Mouse (Mus musculus): ENCODE results near the gene Glod4.

Gene Glod4

DNA sequence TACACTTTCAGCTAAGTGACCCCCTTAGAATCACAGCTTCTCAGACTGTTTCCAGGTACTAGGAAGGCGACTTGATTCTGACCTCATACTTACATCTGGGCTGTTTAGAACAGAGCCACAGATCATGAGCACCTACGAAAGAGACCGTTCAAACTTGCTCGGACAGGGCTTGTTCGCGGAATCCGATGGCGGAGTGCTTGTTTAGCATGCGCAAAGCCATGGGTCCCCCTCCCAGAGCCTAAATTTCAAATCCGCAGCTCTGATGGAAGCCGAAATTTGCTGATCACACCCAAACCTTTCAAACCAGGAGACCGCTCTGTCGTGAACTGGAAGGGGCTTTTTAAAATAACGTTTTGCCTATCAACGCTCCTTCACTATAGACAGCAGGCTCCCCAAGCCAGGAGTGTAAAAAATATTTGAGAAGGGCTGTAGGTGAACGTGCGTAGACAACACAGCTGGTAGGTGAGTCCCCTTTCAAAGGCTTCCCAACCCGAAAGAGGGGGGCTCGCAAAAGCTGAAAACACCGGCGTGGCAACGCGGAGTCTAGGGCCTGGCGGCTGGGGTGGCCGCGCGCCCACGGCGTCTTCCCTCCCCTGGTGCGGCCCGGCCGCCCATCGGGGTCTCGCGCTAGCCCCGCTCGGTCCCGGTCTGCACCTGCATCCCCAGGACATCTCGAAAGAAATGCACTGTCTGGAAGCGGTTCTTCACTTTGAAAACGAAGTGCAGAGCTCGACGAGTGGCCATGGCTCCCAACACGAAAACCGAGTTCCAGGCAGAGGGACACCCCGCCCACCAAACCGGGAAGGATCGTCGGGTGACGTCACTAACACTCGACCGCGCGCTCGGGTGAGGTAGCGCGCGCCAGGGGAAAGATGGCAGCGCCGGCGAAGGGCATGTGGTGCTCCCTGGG lies at the start of gene Glod4, which contains the start of gene Mrm3:
Glod4 (minus strand) TSS at position 825 of the 910 bp plus-strand sequence.
Mrm3 (plus strand) TSS at position 815 of the 910 bp plus-strand sequence.
- DNase-seq (ENCODE audit: low spot score): peak; percentile 92

DNA sequence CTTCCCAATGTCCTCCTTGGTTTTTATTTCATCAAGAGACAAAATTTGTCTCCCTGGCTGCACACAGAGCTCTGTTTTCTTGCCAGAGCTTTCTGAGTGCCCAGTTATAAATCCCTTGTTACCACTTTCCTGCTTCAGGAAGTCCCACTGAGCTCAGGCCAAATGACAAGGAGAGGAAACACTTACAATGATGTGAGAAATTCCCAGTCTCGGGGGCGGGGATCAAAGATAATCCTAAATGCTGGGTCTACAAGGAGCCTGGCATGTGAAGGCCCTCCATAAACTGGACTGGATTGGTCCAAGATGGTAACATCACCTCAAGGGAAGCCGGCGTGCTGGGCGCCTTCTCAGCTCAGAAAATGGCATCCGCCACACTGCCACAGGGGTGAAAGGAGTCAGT lies 49.3 kb upstream of the Glod4 start:
- DNase-seq (ENCODE audit: low spot score): no peak

DNA sequence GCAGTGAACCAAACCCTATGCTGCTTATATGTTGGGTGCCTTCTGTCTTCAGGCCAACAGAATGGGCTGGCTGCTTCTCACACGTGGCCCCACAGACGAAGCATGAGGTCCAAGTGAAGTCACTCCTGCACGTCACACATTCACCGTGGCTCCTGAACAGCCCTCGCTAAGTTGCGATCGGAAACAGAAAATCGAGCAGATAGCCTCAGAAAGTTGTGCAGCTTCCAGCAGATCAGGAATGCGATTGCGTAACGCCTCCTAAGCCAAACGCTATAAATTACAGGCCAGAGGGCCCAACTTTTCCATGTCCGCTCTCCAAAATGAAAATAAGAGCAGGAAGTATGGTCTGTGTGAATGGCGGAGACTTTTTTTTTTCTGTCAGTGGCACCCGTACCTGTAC lies 48.9 kb upstream of the Glod4 start:
- DNase-seq (ENCODE audit: low spot score): peak; percentile 56

DNA sequence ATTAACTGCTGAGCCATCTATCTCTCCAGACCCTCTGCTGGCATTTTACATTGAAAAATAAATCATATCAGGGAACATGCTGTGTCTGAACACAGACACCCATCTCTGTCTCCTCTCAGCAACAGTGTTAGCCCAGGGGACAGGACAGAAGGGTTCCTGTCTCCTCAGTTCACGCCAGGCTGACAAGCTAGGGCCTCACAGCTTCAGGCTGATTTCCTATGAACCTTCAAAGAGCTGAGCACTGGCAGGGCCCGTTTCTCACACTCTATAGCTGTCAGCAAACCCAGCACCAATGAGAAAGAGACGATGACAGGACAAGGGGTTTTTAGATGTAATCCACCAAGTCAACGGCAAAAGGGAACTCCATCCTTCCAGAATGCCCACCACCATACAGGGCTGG lies 48.4 kb upstream of the Glod4 start:
- DNase-seq (ENCODE audit: low spot score): no peak

DNA sequence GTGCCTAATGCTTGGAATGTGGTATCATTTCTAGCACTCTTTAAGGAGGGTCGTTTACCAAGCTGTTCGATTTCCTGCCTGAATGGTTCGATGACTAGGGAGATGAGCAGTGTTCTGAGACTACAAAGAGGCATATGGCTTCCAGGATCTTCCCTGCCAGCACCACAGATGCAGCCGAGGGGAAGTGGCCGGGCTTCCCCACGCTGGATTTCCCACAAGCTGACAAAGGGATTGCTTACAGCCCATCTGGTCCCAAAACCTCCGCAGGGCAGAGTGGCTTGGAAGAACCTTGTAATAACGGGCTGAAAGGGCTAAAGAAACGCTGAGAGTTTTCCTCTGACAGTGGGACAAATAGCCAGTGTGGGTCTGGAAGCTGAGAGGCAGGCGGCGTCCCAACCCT lies 46.8 kb upstream of the Glod4 start:
- no peak for DNase-seq (ENCODE audit: low spot score)

DNA sequence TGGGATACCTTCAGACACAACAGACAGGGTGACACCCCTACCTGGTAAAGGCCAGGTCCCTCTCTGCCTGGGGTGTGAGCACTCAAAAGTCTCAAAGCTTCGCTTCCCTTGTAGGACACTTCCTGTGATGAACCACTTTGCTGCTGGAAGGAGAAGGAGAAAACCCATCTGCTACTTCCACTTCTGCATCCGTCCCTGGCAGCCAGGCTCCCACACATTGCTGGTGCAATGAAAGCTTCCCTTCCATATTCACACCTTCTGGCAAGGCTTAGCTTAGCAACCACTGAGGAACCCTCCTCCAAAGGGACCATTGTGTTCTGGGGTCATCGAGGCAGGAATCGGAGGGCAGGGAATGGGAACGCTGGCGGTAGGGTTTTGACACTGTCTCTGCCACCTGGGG lies 45.1 kb upstream of the Glod4 start:
- no peak for DNase-seq (ENCODE audit: low spot score)

DNA sequence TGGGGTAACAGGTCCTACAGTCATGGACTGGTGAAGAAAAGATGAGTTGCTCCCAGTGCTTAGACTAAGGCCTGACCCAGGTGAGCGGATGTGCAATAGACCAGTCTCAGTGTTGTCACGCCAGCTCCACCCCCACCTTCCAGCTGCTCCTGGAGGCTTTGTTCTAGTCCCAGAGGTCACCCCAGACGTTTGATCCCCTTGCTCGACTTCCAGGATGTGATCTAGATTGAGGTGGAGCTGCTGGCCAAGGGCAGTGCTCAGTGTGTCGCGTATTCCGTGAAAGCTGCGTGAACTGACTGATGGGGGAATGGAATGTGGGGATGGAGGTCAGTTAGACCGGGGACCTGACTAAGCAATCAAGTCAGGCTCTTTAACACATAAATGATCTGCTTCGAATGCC lies 43.8 kb upstream of the Glod4 start:
- DNase-seq (ENCODE audit: low spot score): no peak

DNA sequence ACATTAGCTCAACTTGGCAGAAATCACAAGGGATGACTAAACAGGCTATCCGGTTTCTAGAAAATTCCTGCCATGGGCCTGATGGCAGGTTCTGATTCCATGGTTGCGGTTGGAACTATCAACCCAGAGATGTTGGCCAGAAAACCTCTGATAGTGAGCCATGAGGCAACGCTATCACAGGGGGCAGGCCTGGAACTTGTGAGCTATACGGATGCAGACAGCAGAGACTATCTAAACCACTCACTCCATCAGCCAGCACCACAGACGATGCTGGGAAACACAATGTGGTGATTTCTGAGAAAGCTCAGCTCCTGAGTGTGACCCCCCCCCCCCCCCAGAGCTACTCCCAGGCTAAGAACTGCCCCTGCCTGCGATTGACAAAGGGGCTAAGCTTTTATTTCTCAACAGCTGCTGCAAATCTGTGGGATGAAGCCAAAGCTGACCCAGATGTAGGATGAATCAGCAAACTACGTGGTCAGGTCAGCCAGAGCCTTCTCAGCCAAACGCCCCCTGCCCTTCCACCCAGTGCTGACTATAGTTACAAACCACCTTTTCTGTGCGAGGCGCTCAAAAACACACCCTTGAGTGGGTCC lies 43.1 kb upstream of the Glod4 start:
- no peak for DNase-seq (ENCODE audit: low spot score)

DNA sequence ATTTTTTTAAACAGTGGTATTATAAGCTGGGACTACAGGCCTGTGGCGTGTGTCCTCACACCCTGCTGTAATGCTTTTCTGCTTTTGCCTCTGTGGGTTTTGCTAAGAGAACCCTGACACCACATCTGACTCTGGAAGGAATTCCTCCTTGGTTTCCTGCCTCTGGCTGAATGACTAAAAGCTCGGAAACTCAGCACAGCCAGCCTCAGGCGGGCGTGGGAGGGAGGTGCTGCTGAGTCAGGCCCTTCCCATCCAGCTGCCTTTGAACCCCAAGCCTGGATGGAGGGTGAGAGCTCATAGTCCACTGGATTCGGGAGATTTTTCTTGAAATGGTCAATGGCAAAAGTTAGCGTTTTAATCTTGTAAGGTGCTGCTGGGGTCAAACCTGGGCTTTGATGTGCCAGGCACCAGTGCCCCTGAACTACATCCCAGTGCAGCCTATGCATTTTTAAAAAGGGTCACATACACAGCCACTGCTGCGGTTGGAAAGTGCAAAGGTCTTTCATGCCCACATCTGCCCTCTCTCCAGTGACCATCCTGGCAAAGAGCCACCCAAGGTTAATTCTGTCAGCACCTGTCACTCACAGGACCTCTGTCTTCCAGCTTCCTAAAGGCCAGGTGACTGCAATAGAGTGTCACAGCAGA lies 42.0 kb upstream of the Glod4 start:
- DNase-seq (ENCODE audit: low spot score): no peak

DNA sequence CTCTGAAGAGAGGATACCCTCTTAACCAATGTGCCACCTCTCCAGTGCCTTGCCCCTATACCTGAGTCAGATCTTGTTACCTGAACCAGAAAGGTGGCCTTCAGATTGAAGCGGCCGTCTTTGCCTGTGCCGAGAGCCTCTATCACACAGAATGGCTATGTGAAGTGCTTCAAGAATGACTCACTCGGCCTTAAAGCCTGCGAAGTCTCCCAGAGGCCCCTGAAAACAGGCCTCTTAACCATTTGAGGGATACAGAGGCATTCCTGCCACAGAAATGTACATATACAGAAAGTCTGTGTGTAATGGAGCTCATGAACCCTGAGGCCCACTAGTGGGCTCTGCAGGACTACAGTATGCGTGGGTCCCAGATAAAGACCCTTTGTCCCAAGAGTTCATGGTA lies 40.3 kb upstream of the Glod4 start:
- no peak for DNase-seq (ENCODE audit: low spot score)

DNA sequence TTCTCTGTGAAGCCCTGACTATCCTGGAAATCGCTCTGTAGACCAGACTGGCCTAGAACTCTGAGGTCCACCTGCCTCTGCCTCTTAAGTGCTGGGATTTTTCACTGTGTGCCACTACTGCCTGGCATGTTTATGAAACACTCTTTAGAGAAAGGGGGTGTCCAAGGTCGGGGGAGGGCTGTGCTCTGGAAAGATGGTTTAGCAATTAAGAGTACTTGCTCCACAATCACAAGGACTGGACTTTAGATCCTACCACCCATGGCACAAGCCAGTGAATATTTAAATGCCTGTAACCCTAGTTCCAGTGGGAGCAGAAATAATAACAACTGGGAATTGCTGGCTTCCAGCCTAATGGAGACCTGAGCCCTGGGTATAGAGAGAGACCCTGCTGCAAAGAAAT lies 36.4 kb upstream of the Glod4 start:
- DNase-seq (ENCODE audit: low spot score): no peak

DNA sequence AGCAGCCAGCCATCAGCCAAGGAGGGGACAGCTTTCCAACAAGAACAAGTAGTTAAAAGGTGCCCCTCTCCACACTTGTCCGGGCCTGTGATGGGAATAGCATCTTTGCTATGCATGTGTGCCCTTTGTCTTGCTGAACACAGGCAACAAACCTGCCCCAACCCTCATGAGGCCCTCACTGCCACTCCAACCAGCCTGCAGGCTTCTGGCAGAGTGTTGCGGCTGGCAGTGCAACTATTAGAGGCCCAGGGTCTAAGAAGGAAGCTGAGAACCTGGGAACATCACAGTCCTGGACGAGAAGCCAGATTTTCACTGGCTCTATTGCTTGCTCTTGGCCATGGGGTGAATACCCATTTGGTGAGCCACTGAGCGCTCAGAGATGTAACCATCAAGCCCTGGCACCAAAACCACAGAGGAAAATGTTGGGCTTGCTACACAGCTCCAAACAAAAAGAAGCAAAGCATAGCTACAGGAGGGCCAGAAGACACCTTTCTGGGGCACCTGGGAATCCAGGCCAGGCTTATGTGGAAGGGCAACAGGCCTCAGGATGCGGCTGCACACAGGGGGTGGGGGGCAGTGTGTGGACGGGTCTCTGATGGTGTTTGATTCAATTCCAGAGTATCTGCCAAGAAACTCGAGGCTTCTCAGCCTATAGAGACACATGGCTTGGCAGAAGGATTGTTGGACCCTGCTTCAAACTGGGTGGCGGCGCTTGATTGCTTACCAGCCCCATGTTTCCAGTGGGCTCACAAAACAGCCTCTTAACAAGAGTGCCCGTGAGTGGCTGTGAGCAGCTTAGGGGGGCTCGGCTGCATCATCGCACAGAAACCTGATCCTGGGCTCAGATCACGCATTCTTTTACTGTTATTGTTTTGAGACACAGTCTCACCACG lies 35.7 kb upstream of the Glod4 start:
- no peak for DNase-seq (ENCODE audit: low spot score)

DNA sequence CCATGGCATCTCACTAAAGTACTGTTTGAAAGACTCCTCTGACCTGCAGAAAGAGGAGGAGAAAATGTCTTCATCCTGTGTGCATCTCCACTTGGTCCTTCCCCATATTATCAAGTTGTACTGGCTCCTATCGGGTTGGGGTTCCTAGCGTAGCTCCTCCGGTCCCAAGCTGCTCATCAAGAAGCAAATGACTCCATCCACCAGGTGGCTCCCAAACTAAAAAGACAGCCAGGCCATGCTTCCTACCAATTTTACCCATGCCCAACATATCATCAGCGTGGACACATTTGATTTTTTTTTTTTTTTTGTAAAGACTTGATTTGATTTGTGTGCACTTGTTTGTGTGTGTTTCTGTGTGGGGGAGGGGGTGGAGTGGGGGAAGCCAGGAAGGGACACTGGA lies 28.9 kb upstream of the Glod4 start:
- no peak for DNase-seq (ENCODE audit: low spot score)

DNA sequence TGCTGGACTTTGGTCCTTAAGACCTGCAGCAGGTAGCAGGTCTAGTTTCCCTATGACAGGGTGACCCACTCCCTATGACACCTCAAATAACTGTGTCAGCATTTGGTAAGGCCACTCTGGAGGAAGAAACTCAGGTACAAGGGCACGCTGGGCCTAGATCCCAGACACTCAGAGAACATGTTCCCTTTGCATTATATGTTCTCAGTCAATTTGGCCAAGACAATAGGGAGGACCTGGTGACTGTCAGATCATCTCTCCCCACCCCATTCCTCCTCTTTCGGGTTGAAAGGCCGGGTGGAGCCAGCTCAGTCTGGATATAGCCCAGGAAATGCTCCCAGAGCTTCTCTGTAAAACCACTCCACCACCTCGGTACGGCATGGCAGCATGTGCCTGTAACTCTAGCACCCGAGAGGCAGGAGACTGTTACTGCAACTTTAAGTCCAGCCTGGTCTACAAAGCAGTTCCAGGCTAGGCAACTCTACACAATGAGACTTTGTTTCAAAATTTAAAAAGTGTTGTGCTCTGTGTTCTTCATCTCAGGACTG lies 25.1 kb upstream of the Glod4 start:
- DNase-seq (ENCODE audit: low spot score): no peak

DNA sequence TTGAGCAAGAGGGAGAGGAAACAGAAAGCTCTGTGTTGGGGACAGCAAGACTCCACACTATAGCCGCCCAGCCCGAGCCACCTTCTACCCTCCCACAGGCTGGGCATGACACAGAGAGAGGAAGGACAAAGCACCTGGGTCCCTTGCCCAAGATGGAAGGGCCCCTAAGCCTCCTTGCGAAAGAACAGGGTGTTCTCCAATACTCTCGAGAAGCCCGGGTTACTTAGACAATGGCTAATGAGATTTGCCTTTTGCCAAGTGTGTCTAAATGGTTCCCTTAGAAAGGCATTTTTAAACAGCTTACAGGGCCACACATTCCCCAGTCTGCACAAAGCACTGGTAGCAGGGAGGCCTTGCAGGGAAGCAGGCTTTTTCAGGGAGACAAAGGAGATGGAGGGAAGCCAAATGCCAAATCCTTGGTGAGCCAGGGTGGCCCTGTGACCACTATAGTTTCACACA lies 24.5 kb upstream of the Glod4 start:
- DNase-seq (ENCODE audit: low spot score): no peak

DNA sequence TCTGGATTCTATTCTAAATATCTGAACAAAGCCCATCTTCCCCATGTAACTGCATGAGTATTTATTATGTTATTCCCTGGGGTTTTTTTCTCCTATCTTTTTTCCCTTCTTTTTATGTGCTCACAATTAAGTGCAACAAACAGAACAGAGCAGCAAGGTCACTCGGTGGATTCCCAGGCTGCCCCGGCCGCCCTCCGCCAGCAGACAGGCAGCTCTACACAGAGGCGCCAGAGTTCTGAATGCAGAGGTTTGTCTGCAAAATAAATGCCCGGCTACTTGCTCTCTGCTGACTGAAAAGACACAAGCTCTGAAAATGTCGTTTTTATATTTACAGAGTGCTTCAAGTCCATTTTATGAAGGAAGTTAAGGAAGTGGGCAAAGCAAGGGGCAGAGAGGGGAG lies 24.0 kb upstream of the Glod4 start:
- DNase-seq (ENCODE audit: low spot score): no peak

DNA sequence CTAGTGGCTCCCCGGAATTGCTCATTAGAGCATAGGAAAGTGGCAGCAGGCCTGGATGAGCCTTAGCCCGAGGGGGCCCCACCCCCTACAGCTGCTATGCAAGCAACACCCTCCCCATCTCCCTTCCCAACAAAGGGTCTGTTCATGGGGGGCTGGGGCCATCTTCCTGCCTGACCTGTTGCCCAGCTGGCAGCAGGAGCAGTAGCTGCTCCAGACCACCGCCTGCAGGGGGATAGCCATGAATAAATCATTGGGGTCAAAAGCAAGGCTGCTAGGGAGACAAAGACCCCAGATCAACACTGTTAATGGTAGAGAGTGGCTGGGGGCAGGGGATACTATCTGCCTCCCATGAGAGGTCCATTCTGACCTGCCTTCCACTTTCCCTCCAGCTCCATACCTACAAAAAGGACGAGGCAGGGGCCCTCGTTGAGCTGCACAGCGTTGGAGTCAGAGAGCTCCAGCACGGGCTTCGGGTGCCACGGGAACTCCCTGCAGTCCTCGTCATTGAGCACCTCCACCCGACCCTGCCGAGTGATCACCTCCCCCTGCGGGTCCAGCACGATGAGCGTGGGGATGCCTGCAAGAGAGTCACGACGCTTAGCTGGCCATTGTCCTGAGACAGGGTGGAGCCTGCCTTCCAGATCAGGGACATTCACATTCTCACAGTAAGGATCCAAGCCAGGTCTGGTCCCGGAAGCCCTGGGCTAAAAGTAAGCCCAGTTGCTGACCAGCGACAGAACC lies 19.3 kb upstream of the Glod4 start:
- no peak for DNase-seq (ENCODE audit: low spot score)

DNA sequence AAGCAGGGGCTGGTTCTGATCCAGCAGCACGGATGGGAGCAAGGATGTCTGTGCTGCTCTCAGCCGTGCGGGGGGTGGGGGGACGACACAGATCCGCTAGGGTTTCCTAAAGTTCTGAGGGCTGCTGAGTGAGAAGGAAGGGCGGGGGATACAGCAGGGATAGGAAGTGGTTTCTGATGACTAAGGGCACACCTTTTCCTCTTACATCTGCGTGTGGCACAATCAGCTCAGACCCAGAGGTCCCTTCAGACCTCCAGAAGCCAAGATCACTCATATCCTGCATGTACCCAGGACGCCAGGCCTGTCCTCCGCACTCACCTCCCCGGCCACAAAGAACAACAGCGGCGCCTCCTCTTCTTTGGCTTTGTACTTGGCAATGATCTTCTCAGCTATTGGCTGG lies 17.7 kb upstream of the Glod4 start:
- no peak for DNase-seq (ENCODE audit: low spot score)

DNA sequence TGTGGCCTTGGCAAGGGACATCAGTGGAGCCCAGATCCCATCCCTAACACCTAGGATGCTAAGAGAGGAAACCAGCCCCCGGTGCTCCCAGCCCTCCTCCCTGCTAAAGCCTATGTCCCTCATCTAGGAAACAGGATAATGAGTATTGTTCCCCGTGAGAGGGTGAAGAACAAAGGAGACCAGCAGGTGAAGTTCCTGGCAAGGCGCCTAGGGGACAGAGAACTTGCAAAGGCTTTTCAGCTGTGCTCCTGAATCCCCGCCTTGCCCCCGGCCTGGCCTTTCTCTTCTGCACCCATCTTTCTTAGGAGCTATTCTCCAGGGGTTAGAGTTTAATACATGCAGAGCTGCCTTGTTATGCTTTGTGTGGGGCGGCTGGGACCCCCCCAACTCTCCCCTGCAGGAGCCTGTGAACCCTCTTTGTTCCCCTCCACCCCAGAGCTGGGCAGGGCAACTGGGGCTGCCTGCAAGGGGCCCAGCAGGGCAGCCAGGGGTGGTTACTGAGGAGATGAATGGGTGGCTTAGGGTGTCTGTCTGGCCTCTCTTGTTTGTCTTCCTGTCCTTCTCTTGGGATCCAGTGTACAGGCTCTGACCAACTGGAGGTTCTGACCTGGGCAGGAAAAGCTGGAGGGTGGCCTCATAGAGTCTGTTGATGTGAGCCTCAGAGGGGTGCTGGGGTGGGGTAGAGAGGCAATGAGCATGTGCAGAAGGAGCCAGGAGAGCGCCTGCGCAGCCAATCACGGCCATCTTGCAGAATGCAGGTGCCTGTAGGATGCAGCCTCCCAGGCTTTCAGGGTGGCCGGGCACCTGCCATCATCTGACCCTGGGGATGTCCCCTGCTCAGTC lies 16.9 kb upstream of the Glod4 start:
- DNase-seq (ENCODE audit: low spot score): no peak

DNA sequence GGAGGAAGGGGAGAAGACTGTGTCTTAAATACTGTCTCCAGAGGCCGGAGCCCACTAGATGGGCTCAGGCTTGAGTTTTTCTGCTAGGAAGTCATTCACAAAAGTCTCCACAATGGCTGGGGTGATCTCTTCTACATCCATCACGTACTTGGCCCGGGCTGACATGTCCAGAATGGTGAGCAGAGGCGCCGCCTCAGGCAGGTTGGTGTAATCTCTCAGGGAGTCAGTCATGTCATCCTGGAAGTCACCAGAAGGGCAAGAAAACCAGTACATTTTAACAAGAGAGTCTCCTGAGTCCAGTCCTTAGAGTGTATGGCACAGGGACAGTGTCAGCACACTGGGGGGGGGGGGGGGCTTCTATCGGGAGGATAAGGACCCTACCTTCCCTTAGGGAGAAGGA lies 15.0 kb upstream of the Glod4 start:
- no peak for DNase-seq (ENCODE audit: low spot score)

All from urinary bladder, postnatal 25 days (tissue).